Mouse (Mus musculus): Measurements from ENCODE around the gene Zfp446. TPM values are rescaled to one million over a fixed set of nuclear protein-coding genes. Genes with fewer than 3 reads are reported as not detected.

Zfp446 gene
- polyA plus RNA-seq, 1 experiment from 2014 or later: 11.7 TPM

DNA sequence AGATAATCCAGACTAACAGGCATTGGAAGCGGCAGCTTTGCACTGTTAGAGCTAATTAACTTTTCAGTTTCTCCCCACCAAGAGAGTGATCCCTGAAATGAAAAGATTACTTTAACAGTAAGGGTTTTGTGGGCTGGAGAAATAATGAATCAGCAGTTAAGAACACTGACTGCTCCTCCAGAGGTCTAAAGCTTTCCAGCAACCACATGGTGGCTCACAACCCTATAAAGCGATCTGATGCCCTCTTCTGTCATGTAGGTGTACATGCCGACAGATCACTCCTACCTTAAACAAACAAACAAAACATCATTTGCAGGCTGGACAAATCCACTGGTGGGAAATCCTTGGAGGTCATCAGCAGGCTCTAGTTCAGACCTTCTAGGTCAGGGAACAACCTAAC is 22.8 kb upstream of the Zfp446 start:
- Histone ChIP-seq H3K27ac (ENCODE audit: low read depth, low read length) (no peak overlapping the region), H3K4me2 (replicated peaks; ENCODE audit: low read depth, low read length) (no peak overlapping the region), H3K36me3 (ENCODE audit: control insufficient read depth, insufficient read depth, low read length) (no peaks in the 10 kb centered on the region), H3K4me1 (replicated peaks; ENCODE audit: control insufficient read depth, insufficient read depth, low read length) (peaks cover 2% of the 10 kb centered on the region; the same call in 1 of the 2 replicates), H3K4me3 (ENCODE audit: low read depth, low read length) (no peak overlapping the region), H3K27me3 (ENCODE audit: control insufficient read depth, insufficient read depth, low read length) (no peaks in the 10 kb centered on the region), H3K9me3 (ENCODE audit: control insufficient read depth, low read length) (no peaks in the 10 kb centered on the region), H3K9ac (ENCODE audit: low read depth, low read length) (no peak overlapping the region)
- ATAC-seq (ENCODE audit: low FRiP score): no peak
- no peak for DNase-seq (ENCODE audit: low spot score)
- 57% methylated on average over 3 of the region's 3 CpGs for WGBS

DNA sequence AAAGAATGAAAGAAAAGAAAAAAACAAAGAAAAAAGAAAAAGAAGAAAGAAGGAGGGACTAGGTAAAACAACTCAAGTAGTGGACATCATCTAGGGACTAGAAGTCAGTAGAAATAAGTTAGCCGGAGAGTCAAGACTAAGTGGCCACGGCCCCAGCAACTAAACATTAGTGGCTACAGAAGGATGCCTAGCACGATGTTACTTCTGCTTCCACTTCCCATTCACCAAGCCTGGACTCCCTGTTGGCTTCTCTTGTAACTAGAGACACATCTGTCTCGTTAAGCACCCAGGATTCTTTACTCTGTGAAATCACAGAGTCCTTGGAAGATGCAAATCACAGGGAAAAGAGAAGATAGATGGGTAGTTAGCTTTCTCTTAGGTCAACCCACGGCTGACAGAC is 20.1 kb upstream of the Zfp446 start:
- H3K4me1 ChIP-seq (replicated peaks; ENCODE audit: control insufficient read depth, insufficient read depth, low read length): no peaks in the 10 kb centered on the region
- no peaks in the 10 kb centered on the region for H3K9me3 ChIP-seq (ENCODE audit: control insufficient read depth, low read length)
- no peak for ATAC-seq (ENCODE audit: low FRiP score)
- no peaks in the 10 kb centered on the region for H3K27me3 ChIP-seq (ENCODE audit: control insufficient read depth, insufficient read depth, low read length)
- no peaks in the 10 kb centered on the region for H3K36me3 ChIP-seq (ENCODE audit: control insufficient read depth, insufficient read depth, low read length)
- DNase-seq (ENCODE audit: low spot score): no peak
- WGBS: 77% methylated on average over 5 of the region's 5 CpGs
- H3K9ac ChIP-seq (ENCODE audit: low read depth, low read length): no peak overlapping the region
- H3K27ac ChIP-seq (ENCODE audit: low read depth, low read length): no peak overlapping the region
- H3K4me3 ChIP-seq (ENCODE audit: low read depth, low read length): no peak overlapping the region
- no peak overlapping the region for H3K4me2 ChIP-seq (replicated peaks; ENCODE audit: low read depth, low read length)

- no peaks in the 10 kb centered on the region for H3K36me3 ChIP-seq (ENCODE audit: control insufficient read depth, insufficient read depth, low read length)
Observed at GRCm38 (mm10) chr7:12958948-12959347, 18.7 kb upstream of the Zfp446 start.

DNA sequence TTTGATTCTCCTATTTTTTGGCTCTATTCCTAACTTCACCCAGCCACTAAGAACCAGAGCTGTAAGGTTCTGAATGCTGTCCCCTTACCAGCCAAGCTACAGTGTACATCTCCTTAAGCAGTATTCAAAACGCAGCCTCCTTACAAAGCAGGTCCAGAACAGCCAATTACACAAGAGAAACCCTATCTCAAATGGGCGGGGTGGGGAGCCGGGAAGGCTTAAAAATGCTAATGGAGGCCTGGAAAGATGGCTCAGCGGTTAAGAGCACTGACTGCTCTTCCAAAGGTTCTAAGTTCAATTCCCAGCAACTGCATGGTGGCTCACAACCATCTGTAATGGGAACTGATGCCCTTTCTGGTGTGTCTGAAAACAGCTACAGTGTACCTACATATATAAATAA is 17.9 kb upstream of the Zfp446 start:
- ATAC-seq (ENCODE audit: low FRiP score): no peak
- 15% methylated on average over 4 of the region's 4 CpGs for WGBS

More at GRCm38 (mm10) chr7:12958948-12959347, 18.7 kb upstream of the Zfp446 start:
- no peak overlapping the region for H3K4me2 ChIP-seq (replicated peaks; ENCODE audit: low read depth, low read length)
- no peak overlapping the region for H3K9ac ChIP-seq (ENCODE audit: low read depth, low read length)
- H3K9me3 ChIP-seq (ENCODE audit: control insufficient read depth, low read length): no peaks in the 10 kb centered on the region
- ATAC-seq (ENCODE audit: low FRiP score): no peak
- no peak overlapping the region for H3K27ac ChIP-seq (ENCODE audit: low read depth, low read length)
- H3K4me3 ChIP-seq (ENCODE audit: low read depth, low read length): no peak overlapping the region
- H3K27me3 ChIP-seq (ENCODE audit: control insufficient read depth, insufficient read depth, low read length): no peaks in the 10 kb centered on the region
- H3K4me1 ChIP-seq (replicated peaks; ENCODE audit: control insufficient read depth, insufficient read depth, low read length): no peaks in the 10 kb centered on the region
- no peak for DNase-seq (ENCODE audit: low spot score)
- 86% methylated on average over 4 of the region's 4 CpGs for WGBS

GRCm38 (mm10) chr7:12961511-12962141 is 16.0 kb upstream of the Zfp446 start:
- H3K27ac ChIP-seq (ENCODE audit: low read depth, low read length): peak overlapping the region; percentile 43; the same call in 1 of the 2 replicates
- DNase-seq (ENCODE audit: low spot score) (peak; percentile 80), ATAC-seq (ENCODE audit: low FRiP score) (peak; percentile 75)
- peaks cover 4% of the 10 kb centered on the region; the same call in 1 of the 2 replicates for H3K4me1 ChIP-seq (replicated peaks; ENCODE audit: control insufficient read depth, insufficient read depth, low read length)
- 4% methylated on average over 29 of the region's 29 CpGs for WGBS
- H3K27me3 ChIP-seq (ENCODE audit: control insufficient read depth, insufficient read depth, low read length): no peaks in the 10 kb centered on the region
- H3K4me3 ChIP-seq (ENCODE audit: low read depth, low read length): peak overlapping the region; percentile 34
- peak overlapping the region; percentile 62 for H3K9ac ChIP-seq (ENCODE audit: low read depth, low read length)
- H3K4me2 ChIP-seq (replicated peaks; ENCODE audit: low read depth, low read length): peak overlapping the region; percentile 45
- no peaks in the 10 kb centered on the region for H3K9me3 ChIP-seq (ENCODE audit: control insufficient read depth, low read length)
- no peaks in the 10 kb centered on the region for H3K36me3 ChIP-seq (ENCODE audit: control insufficient read depth, insufficient read depth, low read length)

More for the DNA sequence above, 17.9 kb upstream of the Zfp446 start:
- no peaks in the 10 kb centered on the region for H3K36me3 ChIP-seq (ENCODE audit: control insufficient read depth, insufficient read depth, low read length)
- no peaks in the 10 kb centered on the region for H3K27me3 ChIP-seq (ENCODE audit: control insufficient read depth, insufficient read depth, low read length)
- no peaks in the 10 kb centered on the region for H3K9me3 ChIP-seq (ENCODE audit: control insufficient read depth, low read length)
- no peak overlapping the region for H3K9ac ChIP-seq (ENCODE audit: low read depth, low read length)
- DNase-seq (ENCODE audit: low spot score): no peak
- no peak overlapping the region for H3K27ac ChIP-seq (ENCODE audit: low read depth, low read length)
- no peaks in the 10 kb centered on the region for H3K4me1 ChIP-seq (replicated peaks; ENCODE audit: control insufficient read depth, insufficient read depth, low read length)
- no peak overlapping the region for H3K4me2 ChIP-seq (replicated peaks; ENCODE audit: low read depth, low read length)
- no peak overlapping the region for H3K4me3 ChIP-seq (ENCODE audit: low read depth, low read length)

- Histone ChIP-seq H3K4me2 (replicated peaks; ENCODE audit: low read depth, low read length) (peak within 1 kb of the TSS; percentile 87), H3K27ac (ENCODE audit: low read depth, low read length) (peak within 1 kb of the TSS; percentile 67), H3K4me1 (replicated peaks; ENCODE audit: control insufficient read depth, insufficient read depth, low read length) (peaks cover 4% of the 10 kb centered on the region; the same call in 1 of the 2 replicates), H3K36me3 (ENCODE audit: control insufficient read depth, insufficient read depth, low read length) (no peaks in the 10 kb centered on the region; the same call in 1 of the 2 replicates), H3K9me3 (ENCODE audit: control insufficient read depth, low read length) (no peaks in the 10 kb centered on the region), H3K9ac (ENCODE audit: low read depth, low read length) (peak within 1 kb of the TSS; percentile 96), H3K27me3 (ENCODE audit: control insufficient read depth, insufficient read depth, low read length) (no peaks in the 10 kb centered on the region), H3K4me3 (ENCODE audit: low read depth, low read length) (peak within 1 kb of the TSS; percentile 84)
- WGBS: under 1% methylated on average over 23 of the region's 23 CpGs
- peak; percentile 87 for DNase-seq (ENCODE audit: low spot score)
- ATAC-seq (ENCODE audit: low FRiP score): peak; percentile 94
Observed at GRCm38 (mm10) chr7:12965678-12966091, 12.0 kb upstream of the Zfp446 start, which contains the start of gene Zfp324. TSS of gene Zfp324 (plus strand) at chr7:12965838.

- H3K9ac ChIP-seq (ENCODE audit: low read depth, low read length): peak overlapping the region; percentile 96
- peak overlapping the region; percentile 87 for H3K4me2 ChIP-seq (replicated peaks; ENCODE audit: low read depth, low read length)
- ATAC-seq (ENCODE audit: low FRiP score): peak; percentile 68
Observed at GRCm38 (mm10) chr7:12966104-12966845, 11.4 kb upstream of the Zfp446 start.

GRCm38 (mm10) chr7:12970906-12971305 is 6.7 kb upstream of the Zfp446 start:
- Histone ChIP-seq H3K4me3 (ENCODE audit: low read depth, low read length) (no peak overlapping the region), H3K27me3 (ENCODE audit: control insufficient read depth, insufficient read depth, low read length) (no peaks in the 10 kb centered on the region), H3K4me1 (replicated peaks; ENCODE audit: control insufficient read depth, insufficient read depth, low read length) (no peaks in the 10 kb centered on the region), H3K4me2 (replicated peaks; ENCODE audit: low read depth, low read length) (no peak overlapping the region), H3K27ac (ENCODE audit: low read depth, low read length) (no peak overlapping the region), H3K9ac (ENCODE audit: low read depth, low read length) (no peak overlapping the region), H3K36me3 (ENCODE audit: control insufficient read depth, insufficient read depth, low read length) (peaks cover 3% of the 10 kb centered on the region; the same call in 1 of the 2 replicates), H3K9me3 (ENCODE audit: control insufficient read depth, low read length) (no peaks in the 10 kb centered on the region)
- WGBS: 90% methylated on average over 25 of the region's 25 CpGs
- ATAC-seq (ENCODE audit: low FRiP score) (no peak), DNase-seq (ENCODE audit: low spot score) (no peak)

More at GRCm38 (mm10) chr7:12966104-12966845, 11.4 kb upstream of the Zfp446 start:
- peak; percentile 63 for DNase-seq (ENCODE audit: low spot score)
- Histone ChIP-seq H3K36me3 (ENCODE audit: control insufficient read depth, insufficient read depth, low read length) (no peaks in the 10 kb centered on the region; the same call in 1 of the 2 replicates), H3K4me1 (replicated peaks; ENCODE audit: control insufficient read depth, insufficient read depth, low read length) (peaks cover 4% of the 10 kb centered on the region; the same call in 1 of the 2 replicates), H3K9me3 (ENCODE audit: control insufficient read depth, low read length) (no peaks in the 10 kb centered on the region), H3K27ac (ENCODE audit: low read depth, low read length) (peak overlapping the region; percentile 67), H3K27me3 (ENCODE audit: control insufficient read depth, insufficient read depth, low read length) (no peaks in the 10 kb centered on the region), H3K4me3 (ENCODE audit: low read depth, low read length) (peak overlapping the region; percentile 84)
- WGBS: 1% methylated on average over 25 of the region's 29 CpGs
